Mouse (Mus musculus): Measurements from ENCODE around the gene Rab37. TPM values are rescaled to one million over a fixed set of nuclear protein-coding genes. Genes with fewer than 3 reads are reported as not detected.

The Rab37 gene
- total RNA-seq (2023), result 26.8 TPM

GRCm38 (mm10) chr11:115091362-115091901 is at the start of gene Rab37:
Gene Rab37, plus strand, starts transcription at chr11:115091431.

DNA sequence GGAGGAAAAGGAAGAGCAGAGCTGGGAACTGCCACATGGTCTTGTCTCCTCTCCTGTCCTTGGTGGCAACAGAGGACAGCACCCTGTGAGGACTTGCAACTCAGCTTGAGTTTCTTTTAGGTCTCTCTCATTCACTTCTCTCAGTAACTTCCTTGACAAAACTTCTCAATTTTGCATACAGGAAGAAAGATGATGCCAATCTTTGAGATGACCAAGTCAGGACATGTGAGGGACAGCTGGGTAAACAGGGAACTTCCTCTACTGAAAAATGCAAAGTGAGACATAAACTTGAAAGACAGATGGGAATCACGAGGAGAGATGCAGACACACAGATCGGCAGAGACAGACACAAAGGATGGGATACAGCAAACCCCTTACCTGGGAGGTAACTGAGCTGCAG is 43.0 kb upstream of the Rab37 start, which contains the start of gene Cd300ld3:
Gene Cd300ld3 (minus strand): TSS at position 151 of the 400 bp plus-strand sequence.

DNA sequence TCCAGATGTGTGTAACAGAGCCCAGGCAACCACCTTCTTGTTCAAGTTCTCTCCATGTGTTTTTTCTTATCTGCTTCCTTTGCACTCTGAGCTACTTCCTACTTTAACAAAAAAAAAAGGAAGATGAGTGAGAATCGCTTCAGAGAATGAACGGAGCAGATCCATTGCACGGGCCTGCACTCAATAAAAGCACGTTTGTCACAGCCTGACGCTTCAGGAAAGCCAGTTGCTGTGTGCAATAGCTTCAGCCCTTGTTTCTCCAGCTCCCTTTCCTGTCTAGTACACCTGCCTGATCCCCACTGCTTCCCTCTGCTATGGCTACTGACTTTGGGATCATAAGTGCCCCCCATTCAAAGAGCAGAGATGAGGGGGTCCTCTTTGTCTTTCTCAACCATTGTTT is 29.2 kb upstream of the Rab37 start, which contains the start of gene Cd300e:
Gene Cd300e (minus strand): TSS at position 101 of the 400 bp plus-strand sequence.

DNA sequence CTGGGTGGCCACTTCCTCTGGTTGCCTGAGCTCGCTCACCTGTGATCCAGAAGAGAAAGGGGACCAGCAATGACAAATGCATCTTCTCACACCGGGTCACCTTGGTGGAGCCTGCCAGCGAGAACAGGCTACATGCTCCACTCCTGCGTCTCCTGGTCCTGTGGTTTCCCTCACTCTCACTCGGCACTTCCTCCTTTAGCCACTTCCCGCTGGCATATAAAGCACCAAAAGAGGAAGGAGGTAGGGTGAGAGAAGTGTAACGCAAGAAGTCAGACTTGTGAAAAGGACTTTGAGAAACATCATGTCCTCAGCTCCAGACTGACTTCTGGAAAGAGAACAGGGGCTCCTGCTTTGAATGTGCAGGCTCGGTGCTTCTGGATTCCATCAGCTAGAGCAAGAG is 42.6 kb downstream of the Rab37 start, which contains the start of gene Cd300lf:
Gene Cd300lf (minus strand): TSS at position 193 of the 400 bp plus-strand sequence.

GRCm38 (mm10) chr11:115162832-115163480 is 71.7 kb downstream of the Rab37 start, which contains the start of gene Slc9a3r1:
Gene Slc9a3r1, plus strand, starts transcription at chr11:115163341.

GRCm38 (mm10) chr11:115187224-115187639 is 96.0 kb downstream of the Rab37 start, which contains the start of gene Tmem104:
Gene Tmem104, plus strand, starts transcription at chr11:115187487.

GRCm38 (mm10) chr11:115187693-115188092 is 96.5 kb downstream of the Rab37 start, which contains the start of gene Nat9:
Gene Nat9, minus strand, starts transcription at chr11:115187859.

Other genes with a start within 250 kb of the Rab37 start
- 0.79 TPM for gene Gprc5c, start 240.3 kb upstream of the Rab37 start, total RNA-seq (2023)
- 2.3 TPM for gene Cd300a, start 201.4 kb upstream of the Rab37 start, total RNA-seq (2023)
- gene Cd300lb, start 157.0 kb upstream of the Rab37 start, total RNA-seq (2023), result 0.82 TPM
- gene Cd300c, start 122.3 kb upstream of the Rab37 start, total RNA-seq (2023), result not detected
- gene Cd300ld, start 101.5 kb upstream of the Rab37 start, total RNA-seq (2023), result 1.3 TPM
- gene Cd300c2, start 89.6 kb upstream of the Rab37 start, total RNA-seq (2023), result 3.4 TPM
- gene Cd300ld2, start 75.2 kb upstream of the Rab37 start, total RNA-seq (2023), result not detected
- not detected for gene Cd300ld4, start 64.4 kb upstream of the Rab37 start, total RNA-seq (2023)
- 2.2 TPM for gene Cd300ld5, start 53.7 kb upstream of the Rab37 start, total RNA-seq (2023)
- gene Cd300ld3, start 43.0 kb upstream of the Rab37 start, total RNA-seq (2023), result 2.2 TPM
- gene Cd300e, start 29.3 kb upstream of the Rab37 start, total RNA-seq (2023), result 1.6 TPM
- gene Cd300lf, start 42.6 kb downstream of the Rab37 start, total RNA-seq (2023), result 2.2 TPM
- 151 TPM for gene Slc9a3r1, start 71.9 kb downstream of the Rab37 start, total RNA-seq (2023)
- gene Tmem104, start 96.1 kb downstream of the Rab37 start, total RNA-seq (2023), result 11.2 TPM
- gene Nat9, start 96.4 kb downstream of the Rab37 start, total RNA-seq (2023), result 11.8 TPM
- not detected for gene Grin2c, start 175.8 kb downstream of the Rab37 start, total RNA-seq (2023)
- gene Fdxr, start 185.6 kb downstream of the Rab37 start, total RNA-seq (2023), result 17.1 TPM
- gene Fads6, start 206.2 kb downstream of the Rab37 start, total RNA-seq (2023), result 1.1 TPM
- gene Otop2, start 215.7 kb downstream of the Rab37 start, total RNA-seq (2023), result not detected
- not detected for gene Ush1g, start 230.6 kb downstream of the Rab37 start, total RNA-seq (2023)
- not detected for gene Otop3, start 243.3 kb downstream of the Rab37 start, total RNA-seq (2023)

Measured in CD4-positive naive resting alpha-beta T cell, adult 76 days (primary cell).